Mouse (Mus musculus) limb, embryonic 12.5 days (tissue): ENCODE measurements around the gene Cldnd1. TPM values are rescaled to one million over a fixed set of nuclear protein-coding genes. Genes with fewer than 3 reads are reported as not detected.

Experiments
- ATAC-seq: fragments of 200-750 bp; cut with Nextera tagmentation; 2 replicates; pipeline ENCODE4 v1.8.0; 2017; ENCODE audit warnings: low read depth, moderate TSS enrichment; ENCODE audit not compliant: insufficient number of reproducible peaks, insufficient read depth, low FRiP score, low TSS enrichment
- H3K27ac ChIP-seq: fragments of 300-500 bp; sonication (generic); 2 replicates; pipeline ENCODE4 v1.5.1; 2016; ENCODE audit warnings: mild to moderate bottlenecking, moderate library complexity
- H3K27me3 ChIP-seq: fragments of 300-500 bp; sonication (generic); 2 replicates; pipeline ENCODE4 v1.6.1; 2016; ENCODE audit warnings: mild to moderate bottlenecking, moderate library complexity
- H3K36me3 ChIP-seq: fragments of 300-500 bp; sonication (generic); 2 replicates; pipeline ENCODE4 v1.6.1; 2016; ENCODE audit warnings: mild to moderate bottlenecking, moderate library complexity
- H3K4me1 ChIP-seq: fragments of 300-500 bp; sonication (generic); replicated peaks from 2 replicates; pipeline ENCODE4 v1.6.1; 2016
- H3K4me2 ChIP-seq: fragments of 300-500 bp; sonication (generic); 2 replicates; pipeline ENCODE4 v1.6.1; 2016; ENCODE audit warnings: mild to moderate bottlenecking, moderate library complexity
- H3K4me3 ChIP-seq: fragments of 300-500 bp; sonication (generic); replicated peaks from 2 replicates; pipeline ENCODE4 v1.5.1; 2016; ENCODE audit warnings: mild to moderate bottlenecking
- H3K9ac ChIP-seq: fragments of 300-500 bp; sonication (generic); replicated peaks from 2 replicates; pipeline ENCODE4 v1.6.1; 2016; ENCODE audit warnings: mild to moderate bottlenecking, moderate library complexity
- H3K9me3 ChIP-seq: fragments of 300-500 bp; sonication (generic); 2 replicates; pipeline ENCODE4 v1.6.1; 2016; ENCODE audit warnings: mild to moderate bottlenecking, moderate library complexity
- WGBS: fragments of 180-500 bp; shearing (Covaris S2); methylation state at CpG from one replicate; pipeline ENCODE4 v1.1.7; 2016; 5-methylcytosine and 5-hydroxymethylcytosine counted together
- polyA plus RNA-seq: library from polyadenylated mRNA; unstranded; fragments of >200 nt; fragmentation: Nextera tagmentation; extraction: Ambion mirVana; gene quantifications from 2 replicates; pipeline ENCODE4 v1.2.1, GENCODE M21; 2016

The Cldnd1 gene
- 105 and 119 TPM in 2 replicates for polyA plus RNA-seq

- WGBS: 1% methylated on average over 35 of the region's 35 CpGs
- peak; percentile 100 for ATAC-seq
- H3K36me3 ChIP-seq: peaks cover 27% of the 10 kb centered on the region
Measured at GRCm38 (mm10) chr16:58727477-58728131, at the start of gene Cldnd1. Cldnd1 (plus strand) TSS chr16:58727910.

GRCm38 (mm10) chr16:58678660-58679059 lies 49.0 kb upstream of the Cldnd1 start:
- Histone ChIP-seq H3K36me3 (peaks cover 49% of the 10 kb centered on the region), H3K27ac (no peak overlapping the region), H3K4me1 (no peaks in the 10 kb centered on the region), H3K9me3 (no peaks in the 10 kb centered on the region), H3K4me2 (no peak overlapping the region), H3K27me3 (no peaks in the 10 kb centered on the region), H3K4me3 (no peak overlapping the region), H3K9ac (no peak overlapping the region)
- no peak for ATAC-seq
- 83% methylated on average over 7 of the region's 7 CpGs for WGBS

More at GRCm38 (mm10) chr16:58727477-58728131, at the start of gene Cldnd1:
- H3K4me3 ChIP-seq: peak within 1 kb of the TSS; percentile 80
- H3K27ac ChIP-seq: peak within 1 kb of the TSS; percentile 80
- H3K4me1 ChIP-seq: peaks cover 4% of the 10 kb centered on the region
- no peaks in the 10 kb centered on the region for H3K9me3 ChIP-seq
- no peaks in the 10 kb centered on the region for H3K27me3 ChIP-seq
- H3K9ac ChIP-seq: peak within 1 kb of the TSS; percentile 79
- peak within 1 kb of the TSS; percentile 57 for H3K4me2 ChIP-seq

DNA sequence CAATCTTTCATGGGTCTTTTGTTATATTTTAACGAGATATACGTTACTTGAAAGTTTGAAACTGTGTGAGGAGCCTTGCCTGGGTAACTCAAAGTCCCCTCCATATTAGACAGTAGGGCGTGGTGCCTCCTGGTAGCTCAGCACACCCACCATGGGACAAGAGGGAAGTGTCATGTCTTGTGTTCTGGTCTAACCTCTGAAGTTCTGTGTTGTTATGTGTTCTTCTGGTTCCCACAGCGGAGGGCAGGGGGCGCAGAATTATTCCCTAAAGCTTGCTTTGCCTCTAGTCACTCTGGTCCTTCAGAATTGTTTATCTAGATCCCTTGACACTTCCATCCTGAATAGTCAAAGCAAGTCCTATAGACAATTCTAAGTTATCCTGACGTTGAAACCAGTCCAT lies 45.7 kb upstream of the Cldnd1 start:
- H3K27ac ChIP-seq: no peak overlapping the region
- H3K4me3 ChIP-seq: no peak overlapping the region
- H3K9ac ChIP-seq: no peak overlapping the region
- WGBS: 94% methylated on average over 6 of the region's 6 CpGs
- no peaks in the 10 kb centered on the region for H3K27me3 ChIP-seq
- H3K9me3 ChIP-seq: no peaks in the 10 kb centered on the region
- no peak for ATAC-seq
- H3K4me2 ChIP-seq: no peak overlapping the region
- H3K4me1 ChIP-seq: no peaks in the 10 kb centered on the region
- H3K36me3 ChIP-seq: peaks cover 21% of the 10 kb centered on the region

GRCm38 (mm10) chr16:58682870-58683269 lies 44.8 kb upstream of the Cldnd1 start:
- WGBS: 78% methylated on average over 7 of the region's 7 CpGs
- ATAC-seq: no peak

DNA sequence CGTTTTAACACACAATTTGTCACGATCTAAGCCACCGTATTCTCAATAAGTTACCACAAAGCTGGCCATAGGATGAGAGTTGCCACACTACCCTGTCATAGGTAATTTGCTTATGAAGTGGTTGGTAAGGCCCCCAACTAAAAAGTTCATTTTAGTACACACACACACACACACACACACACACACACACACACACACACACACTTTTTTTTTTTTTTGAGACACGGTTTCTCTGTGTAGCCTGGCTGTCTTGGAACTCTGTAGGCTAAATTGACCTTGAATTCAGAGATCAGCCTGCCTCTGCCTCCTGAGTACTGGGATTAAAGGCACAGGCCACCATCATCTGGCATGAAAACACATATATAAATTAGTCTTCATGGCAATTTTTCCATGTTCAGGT lies 43.8 kb upstream of the Cldnd1 start:
- H3K4me3 ChIP-seq: no peak overlapping the region
- no peaks in the 10 kb centered on the region for H3K27me3 ChIP-seq
- H3K9ac ChIP-seq: no peak overlapping the region
- no peaks in the 10 kb centered on the region for H3K4me1 ChIP-seq
- no peak overlapping the region for H3K27ac ChIP-seq
- ATAC-seq: no peak
- no peak overlapping the region for H3K4me2 ChIP-seq
- 93% methylated on average over 4 of the region's 4 CpGs for WGBS
- H3K9me3 ChIP-seq: no peaks in the 10 kb centered on the region
- H3K36me3 ChIP-seq: peaks cover 6% of the 10 kb centered on the region; the same call in 1 of the 2 replicates

More at GRCm38 (mm10) chr16:58682870-58683269, 44.8 kb upstream of the Cldnd1 start:
- H3K27me3 ChIP-seq: no peaks in the 10 kb centered on the region
- no peak overlapping the region for H3K4me3 ChIP-seq
- H3K36me3 ChIP-seq: peaks cover 13% of the 10 kb centered on the region
- H3K4me1 ChIP-seq: no peaks in the 10 kb centered on the region
- no peak overlapping the region for H3K4me2 ChIP-seq
- no peak overlapping the region for H3K9ac ChIP-seq
- H3K9me3 ChIP-seq: no peaks in the 10 kb centered on the region
- H3K27ac ChIP-seq: no peak overlapping the region

- no peaks in the 10 kb centered on the region for H3K27me3 ChIP-seq
- H3K36me3 ChIP-seq: peaks cover 6% of the 10 kb centered on the region; the same call in 1 of the 2 replicates
- no peaks in the 10 kb centered on the region for H3K9me3 ChIP-seq
- ATAC-seq: no peak
- no peaks in the 10 kb centered on the region for H3K4me1 ChIP-seq
- no peak overlapping the region for H3K9ac ChIP-seq
- no peak overlapping the region for H3K4me3 ChIP-seq
- H3K4me2 ChIP-seq: no peak overlapping the region
- no peak overlapping the region for H3K27ac ChIP-seq
Measured at GRCm38 (mm10) chr16:58684537-58684936, 43.2 kb upstream of the Cldnd1 start.

DNA sequence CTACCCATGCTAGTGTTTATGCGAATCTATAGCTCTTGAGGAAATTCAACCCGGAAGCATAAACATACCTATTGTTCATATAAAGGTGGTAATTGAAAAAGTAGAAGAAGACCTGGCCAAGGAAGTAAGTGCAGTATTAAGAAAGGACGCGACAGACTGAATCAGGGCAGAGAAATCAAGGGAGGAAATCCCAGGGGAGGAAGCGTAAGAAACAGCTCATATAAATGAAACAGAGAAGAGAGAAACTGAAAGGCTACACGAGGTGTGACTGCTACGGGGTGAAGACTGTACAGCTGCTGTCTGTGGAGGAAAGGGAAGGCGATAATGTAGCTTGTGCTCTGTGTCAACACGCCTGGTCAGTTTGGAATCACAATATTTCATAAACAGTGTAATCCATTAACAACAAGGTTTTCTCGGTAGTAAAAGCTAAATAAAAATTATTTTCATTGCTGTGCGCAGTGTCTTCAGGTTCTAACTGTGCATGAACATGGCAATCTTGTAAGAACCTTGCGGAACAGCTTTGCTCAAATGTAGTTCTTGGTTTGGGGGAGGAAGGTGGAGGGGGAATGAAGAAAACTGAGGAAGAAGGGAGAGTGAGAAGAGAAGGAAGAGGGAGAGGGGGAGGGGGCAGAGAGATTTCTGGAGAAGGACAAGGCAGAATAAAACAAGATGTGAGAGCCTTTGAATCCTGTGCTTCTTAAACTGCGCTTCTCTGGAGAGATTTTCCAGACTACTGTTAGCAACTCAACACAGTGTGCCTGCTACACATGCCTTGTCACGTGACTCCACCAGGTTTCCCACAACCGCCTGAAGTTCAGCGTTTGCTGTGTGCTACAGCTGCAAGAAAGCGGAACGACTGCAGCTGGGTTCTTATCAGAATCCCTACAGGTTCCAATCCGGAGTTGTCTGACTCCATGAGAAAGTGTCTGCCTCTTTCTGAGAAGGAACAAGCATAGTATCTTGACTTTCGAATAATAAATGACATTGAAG lies 41.9 kb upstream of the Cldnd1 start:
- Histone ChIP-seq H3K27me3 (no peaks in the 10 kb centered on the region), H3K36me3 (peaks cover under 1% of the 10 kb centered on the region; the same call in 1 of the 2 replicates), H3K9me3 (no peaks in the 10 kb centered on the region), H3K4me1 (no peaks in the 10 kb centered on the region), H3K4me3 (no peak overlapping the region), H3K9ac (no peak overlapping the region), H3K4me2 (no peak overlapping the region), H3K27ac (no peak overlapping the region)
- 74% methylated on average over 20 of the region's 20 CpGs for WGBS
- ATAC-seq: no peak

DNA sequence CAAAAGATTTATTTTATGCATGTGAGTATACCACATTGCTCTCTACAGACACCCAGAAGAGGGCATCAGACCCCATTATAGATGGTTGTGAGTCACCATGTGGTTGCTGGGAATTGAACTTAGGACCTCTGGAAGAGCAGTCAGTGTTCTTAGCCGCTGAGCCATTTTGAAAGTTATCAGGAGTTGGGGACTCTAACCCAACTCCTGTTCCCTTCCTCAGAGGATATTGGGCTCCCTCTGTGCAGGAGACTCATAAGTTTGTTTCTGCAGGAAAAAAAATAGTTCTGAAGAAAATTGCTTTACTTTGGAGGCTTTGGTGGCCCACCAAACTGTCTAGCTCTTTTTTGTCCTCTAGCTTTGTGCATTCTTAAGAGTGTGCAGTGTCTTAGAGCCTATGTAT lies 39.2 kb upstream of the Cldnd1 start:
- Histone ChIP-seq H3K27ac (no peak overlapping the region), H3K4me3 (no peak overlapping the region), H3K27me3 (no peaks in the 10 kb centered on the region), H3K36me3 (no peaks in the 10 kb centered on the region), H3K9me3 (no peaks in the 10 kb centered on the region), H3K9ac (no peak overlapping the region), H3K4me1 (no peaks in the 10 kb centered on the region), H3K4me2 (no peak overlapping the region)
- WGBS: 96% methylated on average over 1 of the region's 1 CpGs
- no peak for ATAC-seq

GRCm38 (mm10) chr16:58689555-58690169 lies 38.0 kb upstream of the Cldnd1 start:
- no peaks in the 10 kb centered on the region for H3K4me1 ChIP-seq
- no peak overlapping the region for H3K27ac ChIP-seq
- H3K9ac ChIP-seq: no peak overlapping the region
- no peaks in the 10 kb centered on the region for H3K27me3 ChIP-seq
- H3K4me3 ChIP-seq: no peak overlapping the region
- no peak overlapping the region for H3K4me2 ChIP-seq
- no peaks in the 10 kb centered on the region for H3K36me3 ChIP-seq
- 85% methylated on average over 5 of the region's 5 CpGs for WGBS
- ATAC-seq: no peak
- H3K9me3 ChIP-seq: no peaks in the 10 kb centered on the region

DNA sequence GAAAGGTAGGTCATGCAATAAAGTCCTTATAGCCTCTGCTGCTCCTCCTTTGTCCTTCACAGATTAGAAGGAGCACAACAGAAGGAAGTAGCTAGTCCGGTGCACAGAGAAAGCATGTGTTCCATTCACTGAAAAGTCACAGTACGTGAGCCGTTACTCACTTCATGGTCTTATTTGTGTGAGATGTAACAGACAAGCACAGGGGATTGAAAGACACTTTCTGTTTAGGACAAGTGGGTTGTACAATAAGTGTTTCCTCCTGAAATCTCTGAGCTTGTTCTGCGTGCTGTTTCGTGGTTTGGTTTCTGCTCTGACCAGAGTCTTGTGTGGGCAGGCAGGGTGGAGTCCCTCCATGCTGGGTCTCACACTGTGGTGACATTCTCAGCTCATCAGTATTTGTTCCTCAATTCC lies 37.4 kb upstream of the Cldnd1 start:
- no peaks in the 10 kb centered on the region for H3K36me3 ChIP-seq
- H3K4me1 ChIP-seq: no peaks in the 10 kb centered on the region
- H3K9me3 ChIP-seq: no peaks in the 10 kb centered on the region
- H3K4me3 ChIP-seq: no peak overlapping the region
- 90% methylated on average over 5 of the region's 5 CpGs for WGBS
- H3K4me2 ChIP-seq: no peak overlapping the region
- H3K9ac ChIP-seq: no peak overlapping the region
- H3K27ac ChIP-seq: no peak overlapping the region
- no peak for ATAC-seq
- no peaks in the 10 kb centered on the region for H3K27me3 ChIP-seq

DNA sequence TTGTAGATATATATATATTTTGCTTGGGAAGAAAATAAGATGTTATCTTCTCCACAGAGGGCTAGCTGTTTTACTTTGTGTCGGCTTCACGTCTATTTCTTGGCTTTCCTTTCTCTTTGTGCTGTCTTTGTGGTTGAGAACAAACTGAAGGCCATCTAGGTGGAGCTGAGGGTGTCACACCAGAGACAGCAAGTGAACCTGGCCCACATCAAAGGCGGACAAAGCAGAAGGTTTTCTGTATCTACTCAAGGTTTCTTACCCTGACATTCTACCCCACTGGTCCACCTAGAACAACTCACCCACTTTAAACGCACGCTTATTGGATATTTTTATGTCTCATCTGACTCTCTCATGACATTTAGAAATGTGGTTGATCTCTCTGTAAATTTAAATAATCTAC lies 33.6 kb upstream of the Cldnd1 start:
- 89% methylated on average over 5 of the region's 5 CpGs for WGBS
- no peaks in the 10 kb centered on the region for H3K4me1 ChIP-seq
- H3K4me3 ChIP-seq: no peak overlapping the region
- no peak overlapping the region for H3K9ac ChIP-seq
- H3K36me3 ChIP-seq: no peaks in the 10 kb centered on the region
- H3K27me3 ChIP-seq: no peaks in the 10 kb centered on the region
- H3K27ac ChIP-seq: no peak overlapping the region
- H3K9me3 ChIP-seq: no peaks in the 10 kb centered on the region
- ATAC-seq: no peak
- H3K4me2 ChIP-seq: no peak overlapping the region
